Mouse (Mus musculus): ENCODE data around the gene Gm20916. TPM values are rescaled to one million over a fixed set of nuclear protein-coding genes. Genes with fewer than 3 reads are reported as not detected.
"Not testable (repeated sequence)": the region's sequence is repeated elsewhere in the genome, so short reads cannot be mapped to it uniquely, and the experiment has no call there.

Gene Gm20916
- polyA plus RNA-seq (2012; rRNA removed), result not detected in 2 replicates

- WGBS, result no CpG with 5 or more reads among the region's 6 CpGs
- not testable (repeated sequence) for DNase-seq (ENCODE audit: low read depth, low spot score)
These were observed at the start of gene Gm20916 for GRCm38 (mm10) chrY:79319265-79319664. TSS of gene Gm20916 (plus strand) at chrY:79319565.

Other genes starting within 250 kb of the Gm20916 start
- gene Gm20917, start 168.4 kb upstream of the Gm20916 start, polyA plus RNA-seq (2012; rRNA removed), result not detected in 2 replicates